Mouse (Mus musculus) heart, postnatal 0 days (tissue): ENCODE data around the gene Plb1. TPM values are rescaled to one million over a fixed set of nuclear protein-coding genes. Genes with fewer than 3 reads are reported as not detected.

Experiments
- ATAC-seq: fragments of 200-750 bp; cut with Nextera tagmentation; 2 replicates; pipeline ENCODE4 v1.8.0; 2017; ENCODE audit warnings: low read depth, moderate number of reproducible peaks, moderate library complexity; ENCODE audit not compliant: insufficient read depth
- DNase-seq: peaks from one replicate; pipeline ENCODE4 v3.0.0-alpha.2; 2016; ENCODE audit warnings: low spot score
- H3K27ac ChIP-seq: fragments of 300-500 bp; sonication (generic); 2 replicates; pipeline ENCODE4 v1.5.1; 2014; ENCODE audit warnings: low read depth, mild to moderate bottlenecking
- H3K27me3 ChIP-seq: fragments of 300-500 bp; sonication (generic); 2 replicates; pipeline ENCODE4 v1.6.1; 2014; ENCODE audit warnings: low read length, mixed read lengths; ENCODE audit not compliant: control insufficient read depth, insufficient read depth
- H3K36me3 ChIP-seq: fragments of 300-500 bp; sonication (generic); replicated peaks from 2 replicates; pipeline ENCODE4 v1.6.1; 2014; ENCODE audit warnings: low read length, mixed read lengths; ENCODE audit not compliant: control insufficient read depth, insufficient read depth
- H3K4me1 ChIP-seq: fragments of 300-500 bp; sonication (generic); 2 replicates; pipeline ENCODE4 v1.6.1; 2014; ENCODE audit warnings: antibody characterized with exemption; ENCODE audit not compliant: control insufficient read depth, insufficient read depth
- H3K4me2 ChIP-seq: fragments of 300-500 bp; sonication (generic); 2 replicates; pipeline ENCODE4 v1.6.1; 2014; ENCODE audit warnings: low read depth, mild to moderate bottlenecking, low read length, moderate library complexity
- H3K4me3 ChIP-seq: fragments of 300-500 bp; sonication (generic); 2 replicates; pipeline ENCODE4 v1.5.1; 2014; ENCODE audit warnings: low read depth, low read length
- H3K9ac ChIP-seq: fragments of 300-500 bp; sonication (generic); replicated peaks from 2 replicates; pipeline ENCODE4 v1.6.1; 2014; ENCODE audit warnings: low read depth, low read length, mixed read lengths
- H3K9me3 ChIP-seq: fragments of 300-500 bp; sonication (generic); replicated peaks from 2 replicates; pipeline ENCODE4 v1.6.1; 2016; ENCODE audit warnings: low read length; ENCODE audit not compliant: control insufficient read depth
- CTCF ChIP-seq: IDR thresholded peaks from 2 replicates; pipeline ENCODE4 v1.5.1; 2016; ENCODE audit warnings: antibody characterized with exemption, control low read depth, low read depth
- EP300 ChIP-seq: IDR thresholded peaks from 2 replicates; pipeline ENCODE4 v1.6.1; 2016; ENCODE audit warnings: antibody characterized with exemption, low read depth
- WGBS: fragments of 180-500 bp; shearing (Covaris S2); extraction: QIAGEN DNeasy Blood & Tissue Kit; methylation state at CpG from one replicate; pipeline ENCODE4 v1.1.7; 2014; 5-methylcytosine and 5-hydroxymethylcytosine counted together
- polyA plus RNA-seq: library from polyadenylated mRNA; unstranded; fragments of >200 nt; fragmentation: Nextera tagmentation; extraction: Ambion mirVana; gene quantifications from 2 replicates; pipeline ENCODE4 v1.2.1, GENCODE M21; 2015
- total RNA-seq: library from RNA; depleted of rRNA; stranded (reverse); fragments of >200 nt; gene quantifications from 2 replicates; pipeline ENCODE4 v1.2.3, GENCODE M21; 2014; ENCODE audit warnings: low replicate concordance

The Plb1 gene
- total and polyA plus RNA-seq, 2 experiments from 2014 or later, result 1.4 to 2.8 TPM

DNA sequence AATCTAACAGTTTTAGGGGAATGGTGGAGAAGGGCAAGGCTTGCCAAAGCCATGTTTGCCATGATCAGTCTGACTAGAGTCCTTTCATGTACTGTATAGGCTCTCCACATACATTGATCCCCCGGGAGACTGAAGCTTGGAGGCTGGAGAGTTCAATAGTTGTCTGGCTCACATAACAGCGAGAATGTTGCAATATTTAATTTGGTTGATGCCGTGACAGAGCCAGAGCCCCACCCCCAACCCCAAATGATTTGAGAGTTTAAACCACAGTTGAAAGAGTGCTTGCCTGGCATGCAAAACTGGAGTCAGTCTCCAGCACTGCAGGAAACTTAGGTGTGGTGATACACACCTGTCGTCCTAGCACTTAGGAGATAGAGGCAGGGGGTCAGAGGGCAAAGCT lies 49.8 kb downstream of the Plb1 start:
- TF ChIP-seq CTCF (no peak), EP300 (no peak)
- H3K36me3 ChIP-seq, result no peaks in the 10 kb centered on the region
- H3K4me3 ChIP-seq, result no peak overlapping the region
- WGBS, result 60% methylated on average over 4 of the region's 4 CpGs
- no peak overlapping the region for H3K27ac ChIP-seq
- no peak overlapping the region for H3K4me2 ChIP-seq
- H3K9ac ChIP-seq, result no peak overlapping the region
- no peak for DNase-seq
- no peaks in the 10 kb centered on the region for H3K27me3 ChIP-seq
- ATAC-seq, result no peak
- H3K9me3 ChIP-seq, result no peaks in the 10 kb centered on the region
- no peaks in the 10 kb centered on the region for H3K4me1 ChIP-seq

- no peak overlapping the region for H3K27ac ChIP-seq
- no peak overlapping the region for H3K4me3 ChIP-seq
- ATAC-seq, result no peak
- no peaks in the 10 kb centered on the region for H3K27me3 ChIP-seq
- H3K4me1 ChIP-seq, result no peaks in the 10 kb centered on the region
- H3K9me3 ChIP-seq, result no peaks in the 10 kb centered on the region
- no peak for DNase-seq
- no peak for TF ChIP-seq CTCF
- no peak for TF ChIP-seq EP300
- no peaks in the 10 kb centered on the region for H3K36me3 ChIP-seq
- WGBS, result 71% methylated on average over 2 of the region's 2 CpGs
- no peak overlapping the region for H3K9ac ChIP-seq
- H3K4me2 ChIP-seq, result no peak overlapping the region
These were observed 50.9 kb downstream of the Plb1 start for GRCm38 (mm10) chr5:32283457-32283856.

- H3K27me3 ChIP-seq, result no peaks in the 10 kb centered on the region
- ATAC-seq, result no peak
These were observed 53.8 kb downstream of the Plb1 start for GRCm38 (mm10) chr5:32286315-32286714.

DNA sequence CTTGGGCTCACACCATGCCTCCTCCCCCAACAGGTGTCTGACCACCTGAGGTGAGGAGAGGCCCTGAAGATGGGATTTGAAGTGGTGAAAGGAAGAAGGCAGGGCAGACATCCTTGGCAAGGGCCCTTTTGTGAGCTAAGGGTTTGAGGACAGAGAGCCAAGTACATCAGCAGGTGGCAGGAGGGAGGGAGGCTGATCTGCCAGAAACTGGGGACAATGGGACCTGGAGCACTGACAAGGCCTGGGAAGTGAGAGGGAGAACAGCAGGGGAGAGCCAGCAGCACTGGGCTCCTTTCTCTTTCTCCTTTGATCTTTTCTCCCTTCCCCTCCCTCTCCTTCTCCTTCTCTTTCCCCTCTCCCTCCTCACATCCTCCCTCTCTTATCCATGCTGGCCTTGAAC lies 55.5 kb downstream of the Plb1 start:
- ATAC-seq (no peak), DNase-seq (no peak)
- no peaks in the 10 kb centered on the region for H3K27me3 ChIP-seq
- no peaks in the 10 kb centered on the region for H3K4me1 ChIP-seq
- no peaks in the 10 kb centered on the region for H3K36me3 ChIP-seq
- no peak overlapping the region for H3K27ac ChIP-seq
- no peak overlapping the region for H3K4me2 ChIP-seq
- no peak overlapping the region for H3K9ac ChIP-seq
- TF ChIP-seq CTCF (no peak), EP300 (no peak)
- H3K4me3 ChIP-seq, result no peak overlapping the region
- H3K9me3 ChIP-seq, result no peaks in the 10 kb centered on the region

More at GRCm38 (mm10) chr5:32286315-32286714, 53.8 kb downstream of the Plb1 start:
- TF ChIP-seq EP300 (no peak), CTCF (no peak)
- no peaks in the 10 kb centered on the region for H3K4me1 ChIP-seq
- no peaks in the 10 kb centered on the region for H3K9me3 ChIP-seq
- H3K36me3 ChIP-seq, result no peaks in the 10 kb centered on the region
- H3K4me2 ChIP-seq, result no peak overlapping the region
- H3K9ac ChIP-seq, result no peak overlapping the region
- 84% methylated on average over 4 of the region's 4 CpGs for WGBS
- no peak overlapping the region for H3K4me3 ChIP-seq
- DNase-seq, result no peak
- H3K27ac ChIP-seq, result no peak overlapping the region

- Histone ChIP-seq H3K27ac (no peak overlapping the region), H3K27me3 (no peaks in the 10 kb centered on the region), H3K36me3 (no peaks in the 10 kb centered on the region), H3K9me3 (no peaks in the 10 kb centered on the region), H3K4me2 (no peak overlapping the region), H3K4me3 (no peak overlapping the region), H3K9ac (no peak overlapping the region), H3K4me1 (no peaks in the 10 kb centered on the region)
- TF ChIP-seq EP300, result no peak
- no peak for TF ChIP-seq CTCF
- no peak for DNase-seq
- 50% methylated on average over 2 of the region's 2 CpGs for WGBS
- ATAC-seq, result no peak
These were observed 58.8 kb downstream of the Plb1 start for GRCm38 (mm10) chr5:32291316-32291715.
